Mouse (Mus musculus) CH12.LX (cell line): ENCODE measurements around the gene Tspan7.

Experiments used
- JUN ChIP-seq: IDR thresholded peaks from 2 replicates; pipeline ENCODE4 v1.6.1; 2011; ENCODE audit warnings: low read depth, mild to moderate bottlenecking, low read length, improper control_type of control experiment, moderate library complexity; ENCODE audit not compliant: insufficient read depth
- POLR2AphosphoS2 ChIP-seq: IDR thresholded peaks from 2 replicates; pipeline ENCODE4 v1.6.1; 2011; ENCODE audit warnings: low read depth, low read length, improper control_type of control experiment
- SMC3 ChIP-seq: IDR thresholded peaks from 2 replicates; pipeline ENCODE4 v1.6.1; 2011; ENCODE audit warnings: low read depth, low read length, improper control_type of control experiment

DNA sequence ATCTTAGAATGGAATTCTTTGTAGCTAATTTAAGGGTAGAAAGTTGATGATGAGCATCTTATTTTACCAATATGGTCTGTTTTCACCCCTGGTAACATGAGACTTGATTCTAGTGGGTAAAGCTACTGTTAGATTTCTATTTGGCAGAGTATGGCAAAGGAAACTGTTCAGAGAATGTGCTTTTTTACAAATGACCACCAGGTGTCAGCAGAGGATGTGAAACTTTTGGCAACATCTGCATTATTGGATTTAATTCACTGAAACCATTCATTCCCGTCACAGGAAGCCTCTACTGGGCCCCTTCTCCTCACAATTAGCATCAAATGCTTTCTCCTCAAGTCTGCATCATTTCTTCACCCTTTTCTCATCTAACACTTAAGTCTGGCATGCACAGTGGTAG is 92.4 kb downstream of the Tspan7 start:
- TF ChIP-seq SMC3 = peak; percentile 33
- no peak for TF ChIP-seq POLR2AphosphoS2
- no peak for TF ChIP-seq JUN
